Mouse (Mus musculus) embryonic facial prominence, embryonic 10.5 days (tissue): Measurements from ENCODE around the gene Krtap1-3. TPM values are rescaled to one million over a fixed set of nuclear protein-coding genes. Genes with fewer than 3 reads are reported as not detected.
"Not testable (repeated sequence)": the region's sequence is repeated elsewhere in the genome, so short reads cannot be mapped to it uniquely, and the experiment has no call there.

Experiments
- DNase-seq: peaks from one replicate; pipeline ENCODE4 v3.0.0-alpha.2; 2017; ENCODE audit warnings: low spot score
- H3K27ac ChIP-seq: fragments of 300-500 bp; sonication (generic); replicated peaks from 2 replicates; pipeline ENCODE4 v1.5.1; 2016; ENCODE audit warnings: mild to moderate bottlenecking
- H3K27me3 ChIP-seq: fragments of 300-500 bp; sonication (generic); replicated peaks from 2 replicates; pipeline ENCODE4 v1.6.1; 2016; ENCODE audit warnings: low read depth, mild to moderate bottlenecking; ENCODE audit not compliant: poor library complexity, severe bottlenecking
- H3K36me3 ChIP-seq: fragments of 300-500 bp; sonication (generic); replicated peaks from 2 replicates; pipeline ENCODE4 v1.6.1; 2016; ENCODE audit warnings: mild to moderate bottlenecking, moderate library complexity
- H3K4me1 ChIP-seq: fragments of 300-500 bp; sonication (generic); 2 replicates; pipeline ENCODE4 v1.6.1; 2016
- H3K4me3 ChIP-seq: fragments of 300-500 bp; sonication (generic); 2 replicates; pipeline ENCODE4 v1.5.1; 2016; ENCODE audit warnings: mild to moderate bottlenecking, moderate library complexity
- H3K9me3 ChIP-seq: fragments of 300-500 bp; sonication (generic); 2 replicates; pipeline ENCODE4 v1.6.1; 2016; ENCODE audit warnings: mild to moderate bottlenecking
- WGBS: fragments of 180-500 bp; shearing (Covaris S2); methylation state at CpG from one replicate; pipeline ENCODE4 v1.1.7; 2016; 5-methylcytosine and 5-hydroxymethylcytosine counted together
- polyA plus RNA-seq: library from polyadenylated mRNA; unstranded; fragments of >200 nt; fragmentation: Nextera tagmentation; extraction: Ambion mirVana; gene quantifications from 2 replicates; pipeline ENCODE4 v1.2.1, GENCODE M21; 2016

Krtap1-3 gene
- polyA plus RNA-seq: not detected in 2 replicates

GRCm38 (mm10) chr11:99590981-99591380, at the start of gene Krtap1-3:
Krtap1-3 (minus strand) TSS chr11:99591339.
- Histone ChIP-seq H3K4me1 (no peaks in the 10 kb centered on the region), H3K9me3 (no peaks in the 10 kb centered on the region), H3K36me3 (no peaks in the 10 kb centered on the region), H3K4me3 (no peak within 1 kb of the TSS), H3K27me3 (no peaks in the 10 kb centered on the region), H3K27ac (no peak within 1 kb of the TSS)
- 81% methylated on average over 6 of the region's 6 CpGs for WGBS
- no peak for DNase-seq

GRCm38 (mm10) chr11:99640926-99641325, 49.8 kb upstream of the Krtap1-3 start:
- no peaks in the 10 kb centered on the region for H3K9me3 ChIP-seq
- 42% methylated on average over 1 of the region's 1 CpGs for WGBS
- no peaks in the 10 kb centered on the region for H3K4me1 ChIP-seq
- no peak for DNase-seq
- H3K36me3 ChIP-seq: no peaks in the 10 kb centered on the region
- no peak overlapping the region for H3K27ac ChIP-seq
- H3K27me3 ChIP-seq: no peaks in the 10 kb centered on the region; the same call in 1 of the 2 replicates
- no peak overlapping the region for H3K4me3 ChIP-seq

GRCm38 (mm10) chr11:99637086-99637485, 45.9 kb upstream of the Krtap1-3 start:
- no peaks in the 10 kb centered on the region for H3K9me3 ChIP-seq

GRCm38 (mm10) chr11:99634653-99635134, 43.6 kb upstream of the Krtap1-3 start, which contains the start of gene Krtap4-2:
Krtap4-2 (minus strand) TSS chr11:99635084.
- 36% methylated on average over 8 of the region's 8 CpGs for WGBS
- H3K36me3 ChIP-seq: no peaks in the 10 kb centered on the region
- no peak within 1 kb of the TSS for H3K27ac ChIP-seq
- DNase-seq: no peak
- H3K27me3 ChIP-seq: no peaks in the 10 kb centered on the region; the same call in 1 of the 2 replicates
- no peak within 1 kb of the TSS for H3K4me3 ChIP-seq
- no peaks in the 10 kb centered on the region for H3K9me3 ChIP-seq
- H3K4me1 ChIP-seq: no peaks in the 10 kb centered on the region

More at GRCm38 (mm10) chr11:99637086-99637485, 45.9 kb upstream of the Krtap1-3 start:
- no peak for DNase-seq
- Histone ChIP-seq H3K27me3 (no peaks in the 10 kb centered on the region; the same call in 1 of the 2 replicates), H3K36me3 (no peaks in the 10 kb centered on the region), H3K4me3 (no peak overlapping the region), H3K27ac (no peak overlapping the region), H3K4me1 (no peaks in the 10 kb centered on the region)
- 80% methylated on average over 1 of the region's 1 CpGs for WGBS

- 75% methylated on average over 2 of the region's 2 CpGs for WGBS
- no peaks in the 10 kb centered on the region for H3K9me3 ChIP-seq
- H3K27ac ChIP-seq: no peak overlapping the region
- H3K4me3 ChIP-seq: no peak overlapping the region
- no peak for DNase-seq
- no peaks in the 10 kb centered on the region for H3K36me3 ChIP-seq
- H3K4me1 ChIP-seq: no peaks in the 10 kb centered on the region
- H3K27me3 ChIP-seq: no peaks in the 10 kb centered on the region; the same call in 1 of the 2 replicates
These were observed 42.2 kb upstream of the Krtap1-3 start for GRCm38 (mm10) chr11:99633293-99633692.

GRCm38 (mm10) chr11:99630890-99631289, 39.8 kb upstream of the Krtap1-3 start:
- no peaks in the 10 kb centered on the region for H3K36me3 ChIP-seq
- no peaks in the 10 kb centered on the region; the same call in 1 of the 2 replicates for H3K27me3 ChIP-seq
- H3K9me3 ChIP-seq: no peaks in the 10 kb centered on the region
- H3K27ac ChIP-seq: no peak overlapping the region
- no peak overlapping the region for H3K4me3 ChIP-seq
- DNase-seq: no peak
- H3K4me1 ChIP-seq: no peaks in the 10 kb centered on the region
- 80% methylated on average over 3 of the region's 3 CpGs for WGBS

- H3K9me3 ChIP-seq: no peaks in the 10 kb centered on the region
- DNase-seq: no peak
- 81% methylated on average over 4 of the region's 4 CpGs for WGBS
These were observed 37.0 kb upstream of the Krtap1-3 start, which contains the start of gene Krtap4-1 for GRCm38 (mm10) chr11:99628138-99628537. Krtap4-1 (minus strand) TSS chr11:99628238.

GRCm38 (mm10) chr11:99620335-99620734, 29.2 kb upstream of the Krtap1-3 start, which contains the start of gene Gm11562:
Gm11562 (minus strand) TSS chr11:99620435.
- H3K27ac ChIP-seq: no peak within 1 kb of the TSS
- no peak for DNase-seq

More at GRCm38 (mm10) chr11:99628138-99628537, 37.0 kb upstream of the Krtap1-3 start, which contains the start of gene Krtap4-1:
- no peak within 1 kb of the TSS for H3K27ac ChIP-seq
- no peak within 1 kb of the TSS for H3K4me3 ChIP-seq
- H3K4me1 ChIP-seq: no peaks in the 10 kb centered on the region
- H3K27me3 ChIP-seq: no peaks in the 10 kb centered on the region
- no peaks in the 10 kb centered on the region for H3K36me3 ChIP-seq

GRCm38 (mm10) chr11:99614796-99615363, 23.7 kb upstream of the Krtap1-3 start, which contains the start of gene Krtap2-4:
Krtap2-4 (minus strand) TSS chr11:99614846.
- Histone ChIP-seq H3K4me1 (no peaks in the 10 kb centered on the region), H3K4me3 (no peak within 1 kb of the TSS), H3K27me3 (no peaks in the 10 kb centered on the region), H3K36me3 (no peaks in the 10 kb centered on the region), H3K9me3 (no peaks in the 10 kb centered on the region), H3K27ac (no peak within 1 kb of the TSS)
- DNase-seq: no peak
- WGBS: 80% methylated on average over 3 of the region's 3 CpGs

More at GRCm38 (mm10) chr11:99620335-99620734, 29.2 kb upstream of the Krtap1-3 start, which contains the start of gene Gm11562:
- WGBS: 92% methylated on average over 2 of the region's 2 CpGs
- Histone ChIP-seq H3K4me3 (no peak within 1 kb of the TSS), H3K27me3 (no peaks in the 10 kb centered on the region), H3K36me3 (no peaks in the 10 kb centered on the region), H3K4me1 (no peaks in the 10 kb centered on the region), H3K9me3 (no peaks in the 10 kb centered on the region)

GRCm38 (mm10) chr11:99610089-99610488, 18.9 kb upstream of the Krtap1-3 start, which contains the start of gene Gm11937:
Gm11937 (minus strand) TSS chr11:99610189.
- not testable (repeated sequence) for H3K4me1 ChIP-seq, H3K27me3 ChIP-seq, H3K4me3 ChIP-seq, DNase-seq, H3K27ac ChIP-seq, H3K9me3 ChIP-seq, H3K36me3 ChIP-seq
- WGBS: 71% methylated on average over 1 of the region's 2 CpGs

GRCm38 (mm10) chr11:99609126-99609525, 18.0 kb upstream of the Krtap1-3 start:
- H3K27ac ChIP-seq: no peak overlapping the region
- H3K9me3 ChIP-seq: no peaks in the 10 kb centered on the region
- WGBS: 73% methylated on average over 1 of the region's 1 CpGs
- DNase-seq: no peak
- H3K36me3 ChIP-seq: no peaks in the 10 kb centered on the region
- no peaks in the 10 kb centered on the region for H3K27me3 ChIP-seq
- H3K4me3 ChIP-seq: no peak overlapping the region
- H3K4me1 ChIP-seq: no peaks in the 10 kb centered on the region

GRCm38 (mm10) chr11:99603208-99603607, 12.1 kb upstream of the Krtap1-3 start, which contains the start of gene Gm11938:
Gm11938 (minus strand) TSS chr11:99603308.
- 76% methylated on average over 1 of the region's 1 CpGs for WGBS
- not testable (repeated sequence) for DNase-seq, H3K27ac ChIP-seq, H3K9me3 ChIP-seq, H3K36me3 ChIP-seq, H3K27me3 ChIP-seq, H3K4me1 ChIP-seq, H3K4me3 ChIP-seq

GRCm38 (mm10) chr11:99597742-99598141, 6.6 kb upstream of the Krtap1-3 start, which contains the start of gene Krtap9-3:
Krtap9-3 (minus strand) TSS chr11:99598105.
- H3K36me3 ChIP-seq, DNase-seq, H3K4me1 ChIP-seq, H3K27me3 ChIP-seq, H3K4me3 ChIP-seq, H3K9me3 ChIP-seq, H3K27ac ChIP-seq: not testable (repeated sequence)
- WGBS: 81% methylated on average over 6 of the region's 6 CpGs
